Mouse (Mus musculus) cerebellum, adult 2 months (tissue): ENCODE results near the gene Rnf220. TPM values are rescaled to one million over a fixed set of nuclear protein-coding genes. Genes with fewer than 3 reads are reported as not detected.

Experiments
- DNase-seq, 2 experiments: peaks; one replicate each; pipeline ENCODE4 v3.0.0; 2021
- H3K27ac ChIP-seq: fragments of 200-500 bp; 2 replicates; pipeline ENCODE4 v1.5.1; 2012; ENCODE audit warnings: low read length, control low read depth, inconsistent platforms; ENCODE audit not compliant: insufficient read depth
- H3K27me3 ChIP-seq: fragments of 200-500 bp; 2 replicates; pipeline ENCODE4 v1.6.1; 2012; ENCODE audit warnings: inconsistent platforms, mild to moderate bottlenecking, low read length, moderate library complexity; ENCODE audit not compliant: control insufficient read depth, insufficient read depth
- H3K4me1 ChIP-seq: fragments of 200-500 bp; 2 replicates; pipeline ENCODE4 v1.6.1; 2011; ENCODE audit warnings: low read length; ENCODE audit not compliant: control insufficient read depth, insufficient read depth
- H3K4me3 ChIP-seq: fragments of 200-500 bp; replicated peaks from 2 replicates; pipeline ENCODE3; 2011; ENCODE audit warnings: mild to moderate bottlenecking, low read depth, low read length, control low read depth; ENCODE audit not compliant: insufficient read depth
- CTCF ChIP-seq: fragments of 200-500 bp; IDR thresholded peaks from 2 replicates; pipeline ENCODE4 v1.5.1; 2011; ENCODE audit warnings: low read depth, mild to moderate bottlenecking, control low read depth, low read length, moderate library complexity, borderline replicate concordance; ENCODE audit not compliant: insufficient read depth
- POLR2A ChIP-seq: fragments of 200-500 bp; IDR thresholded peaks from 2 replicates; pipeline ENCODE4 v1.6.1; 2011; ENCODE audit warnings: low read length, control low read depth, borderline replicate concordance; ENCODE audit not compliant: insufficient read depth
- WGBS: fragments of 180-500 bp; shearing (Covaris S2); methylation state at CpG from one replicate; pipeline ENCODE4 v1.1.7; 2018; 5-methylcytosine and 5-hydroxymethylcytosine counted together
- polyA plus RNA-seq: library from polyadenylated mRNA; depleted of rRNA; stranded (reverse); fragments of >200 nt; gene quantifications from 2 replicates; pipeline ENCODE4 v1.2.3, GENCODE M21; 2012

Gene Rnf220
- polyA plus RNA-seq, 1 experiment: 183 TPM

DNA sequence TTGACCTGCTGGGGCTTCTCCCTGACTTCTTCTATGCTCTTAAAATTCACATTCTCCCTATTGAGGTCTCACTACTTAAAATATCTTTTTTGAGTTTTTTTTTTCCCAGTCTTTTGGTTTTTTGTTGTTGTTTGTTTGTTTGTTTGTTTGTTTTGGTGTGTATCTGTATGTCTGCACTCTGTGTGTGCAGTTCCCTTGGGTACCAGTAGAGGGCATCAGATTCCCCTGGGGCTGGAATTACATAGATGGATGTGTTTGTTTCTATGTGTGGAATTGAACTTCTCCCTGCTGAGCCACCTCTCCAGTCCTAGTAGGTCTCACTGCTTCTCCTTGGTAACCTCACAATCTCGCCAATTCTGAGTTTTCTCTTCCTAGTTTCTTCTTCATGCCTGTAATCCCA is 187.4 kb downstream of the Rnf220 start:
- H3K27ac ChIP-seq: no peak overlapping the region
- WGBS: 90% methylated on average over 1 of the region's 1 CpGs
- no peak overlapping the region for H3K4me3 ChIP-seq
- no peaks in the 10 kb centered on the region for H3K4me1 ChIP-seq
- no peaks in the 10 kb centered on the region; the same call in 1 of the 2 replicates for H3K27me3 ChIP-seq
- no peak for DNase-seq
- TF ChIP-seq POLR2A (no peak), CTCF (no peak)

DNA sequence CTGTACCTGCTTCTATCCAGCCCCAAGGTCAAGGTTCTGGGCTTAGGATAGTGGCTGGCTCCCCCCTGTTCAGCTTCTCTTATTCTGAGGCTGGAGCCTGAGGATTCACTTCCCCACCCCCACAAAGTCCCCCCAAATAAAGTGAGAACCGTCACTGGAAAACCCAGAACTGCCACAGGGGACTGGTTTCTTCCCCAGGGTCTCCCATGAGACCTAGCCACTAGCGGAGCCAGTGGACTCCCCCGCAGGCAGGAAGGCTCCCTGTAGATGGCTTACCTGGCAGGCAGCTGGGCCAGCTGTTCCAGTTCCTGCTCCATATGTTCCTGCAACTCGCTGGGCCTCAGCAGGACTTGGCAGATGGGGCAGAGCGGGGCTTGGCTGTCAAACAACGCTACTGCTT is 189.6 kb downstream of the Rnf220 start:
- no peak for DNase-seq
- H3K27me3 ChIP-seq: no peaks in the 10 kb centered on the region; the same call in 1 of the 2 replicates
- no peak overlapping the region for H3K4me3 ChIP-seq
- no peaks in the 10 kb centered on the region for H3K4me1 ChIP-seq
- no peak overlapping the region for H3K27ac ChIP-seq
- WGBS: 26% methylated on average over 6 of the region's 6 CpGs
- no peak for TF ChIP-seq POLR2A
- no peak for TF ChIP-seq CTCF

DNA sequence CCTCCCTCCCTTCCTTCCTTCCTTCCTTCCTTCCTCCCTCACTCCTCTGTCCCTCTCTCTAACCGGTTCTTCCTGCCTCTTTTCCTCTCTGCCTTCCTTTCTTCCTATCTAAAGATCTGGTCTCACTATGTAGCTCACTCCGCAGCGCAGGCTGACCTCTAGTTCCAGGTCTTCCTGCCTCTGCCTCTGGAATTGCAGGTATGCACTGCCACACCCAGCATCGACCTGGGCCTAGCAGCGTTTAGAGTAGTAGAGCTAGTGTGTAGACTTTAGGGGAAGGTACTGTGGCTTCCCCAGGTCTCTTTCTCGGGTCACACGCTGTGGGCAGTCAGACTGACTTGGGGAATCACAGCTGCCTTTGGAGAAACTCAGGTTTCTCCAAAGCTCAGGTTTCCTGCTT is 191.4 kb downstream of the Rnf220 start:
- H3K4me3 ChIP-seq: no peak overlapping the region
- no peaks in the 10 kb centered on the region for H3K4me1 ChIP-seq
- no peak for DNase-seq
- TF ChIP-seq CTCF (no peak), POLR2A (no peak)
- 85% methylated on average over 7 of the region's 7 CpGs for WGBS
- H3K27me3 ChIP-seq: no peaks in the 10 kb centered on the region; the same call in 1 of the 2 replicates
- no peak overlapping the region for H3K27ac ChIP-seq

DNA sequence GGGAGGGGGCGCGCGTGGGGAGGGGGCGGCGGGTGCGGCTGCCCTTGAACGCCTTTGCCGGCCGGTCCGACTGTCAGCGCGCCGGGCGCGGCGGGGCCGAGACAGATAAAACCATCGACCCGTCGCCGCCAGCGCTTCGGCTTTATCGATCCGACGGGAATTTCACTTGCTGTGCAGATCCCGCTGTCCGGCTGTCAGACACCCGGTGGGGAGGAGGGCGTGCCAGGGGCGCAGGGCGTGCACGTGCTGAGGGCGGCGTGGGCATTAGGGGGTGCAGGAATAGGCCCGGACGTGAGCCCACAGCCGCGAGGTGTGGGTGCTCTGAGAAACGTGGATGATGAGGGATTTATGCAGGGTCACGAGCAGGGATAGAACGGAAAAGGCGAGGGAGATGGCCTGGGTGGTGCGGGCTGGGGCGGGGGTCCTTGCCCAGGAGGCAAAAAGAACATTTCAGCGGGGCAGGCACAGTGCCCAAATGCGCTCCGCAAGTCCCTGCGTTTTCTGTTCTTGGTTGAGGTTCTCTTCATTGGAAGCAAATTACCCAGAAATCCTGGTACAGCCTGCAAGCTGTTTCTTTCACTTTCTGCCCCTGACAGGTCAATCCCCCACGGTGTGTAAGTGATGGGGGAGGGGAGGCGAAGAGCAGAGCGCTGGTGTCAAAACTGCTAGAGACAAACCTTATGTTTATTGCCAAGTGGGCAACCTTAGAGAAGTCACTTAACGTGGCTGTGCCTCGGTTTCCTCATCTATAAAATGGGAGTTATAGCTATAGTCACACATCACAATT is 192.4 kb downstream of the Rnf220 start:
- H3K4me1 ChIP-seq: no peaks in the 10 kb centered on the region
- no peak for DNase-seq
- no peak for TF ChIP-seq CTCF
- TF ChIP-seq POLR2A: no peak
- H3K27me3 ChIP-seq: no peaks in the 10 kb centered on the region; the same call in 1 of the 2 replicates
- 4% methylated on average over 54 of the region's 54 CpGs for WGBS
- peak overlapping the region; percentile 0 for H3K4me3 ChIP-seq
- no peak overlapping the region for H3K27ac ChIP-seq

DNA sequence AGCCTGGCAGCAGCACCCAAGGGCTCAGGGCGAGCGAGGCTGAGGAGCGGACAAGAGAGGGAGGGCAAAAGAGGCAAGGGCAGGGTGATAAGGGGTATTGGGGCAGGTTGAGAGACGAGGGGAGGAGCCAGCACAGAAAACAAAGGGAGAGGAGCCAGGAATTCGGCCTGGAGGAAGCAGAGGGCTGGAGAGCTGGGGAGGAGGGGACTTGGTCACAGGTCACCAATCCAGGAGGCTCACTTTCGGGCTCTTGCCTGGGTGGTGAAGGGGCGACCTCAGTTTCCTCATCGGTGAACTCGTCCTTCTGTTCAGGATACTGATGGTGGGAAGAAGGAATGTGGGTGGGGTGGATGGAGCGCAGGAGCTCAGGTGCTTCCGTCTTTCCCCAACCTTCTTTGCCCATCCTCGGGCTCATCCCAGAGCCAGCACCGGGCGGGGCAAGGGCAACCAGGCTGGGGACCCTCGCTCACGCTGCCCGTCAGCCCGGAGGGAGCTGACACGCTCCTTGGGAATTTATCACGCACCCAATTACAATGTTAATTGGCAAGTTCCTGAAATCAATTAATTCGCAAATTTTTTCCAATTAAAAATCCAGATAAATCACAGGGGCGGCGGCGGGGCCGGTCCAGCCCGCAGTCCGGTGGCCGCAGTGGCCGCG is 193.1 kb downstream of the Rnf220 start:
- Histone ChIP-seq H3K4me3 (peak overlapping the region; percentile 26), H3K4me1 (no peaks in the 10 kb centered on the region), H3K27ac (no peak overlapping the region), H3K27me3 (no peaks in the 10 kb centered on the region; the same call in 1 of the 2 replicates)
- DNase-seq: no peak
- 14% methylated on average over 30 of the region's 30 CpGs for WGBS
- TF ChIP-seq CTCF (no peak), POLR2A (no peak)

DNA sequence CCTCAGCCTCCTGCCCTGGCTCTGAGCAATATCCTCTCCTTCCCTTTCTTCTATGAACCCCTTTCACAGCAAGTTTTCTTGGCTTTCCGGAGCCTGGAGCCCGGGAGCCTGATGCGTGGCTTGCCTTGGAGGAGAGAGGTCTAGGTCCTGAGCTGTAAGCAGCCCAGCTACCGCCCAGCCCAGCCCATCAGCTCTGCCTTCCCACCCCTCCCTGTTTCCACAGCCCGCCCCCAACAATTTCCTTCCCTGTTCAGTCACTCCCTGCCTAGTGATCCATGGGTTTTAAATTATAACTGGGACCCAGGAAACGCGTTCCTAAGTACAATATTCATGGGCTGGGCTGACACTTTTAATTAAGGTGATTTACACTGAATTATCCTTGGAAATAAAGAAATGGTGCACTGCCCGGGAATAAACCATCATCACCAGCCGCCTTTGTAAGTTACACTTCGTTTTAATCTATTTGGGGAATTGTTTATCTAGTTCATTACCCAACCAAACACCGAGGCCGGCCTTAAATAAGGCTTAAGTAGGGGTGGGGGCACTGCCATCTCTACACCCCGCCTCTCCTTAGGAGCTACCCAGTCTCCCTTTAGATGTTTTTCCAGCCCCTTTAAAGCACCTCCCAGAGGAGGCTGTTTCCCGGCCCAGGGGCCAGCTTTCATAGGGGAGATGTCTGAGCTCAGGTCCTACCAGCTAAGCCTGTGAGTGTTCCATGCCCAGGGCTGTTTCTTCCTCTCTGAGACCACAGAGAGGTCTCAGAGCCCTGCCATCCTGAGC is 194.6 kb downstream of the Rnf220 start:
- H3K4me3 ChIP-seq: no peak overlapping the region
- H3K4me1 ChIP-seq: no peaks in the 10 kb centered on the region
- no peaks in the 10 kb centered on the region; the same call in 1 of the 2 replicates for H3K27me3 ChIP-seq
- TF ChIP-seq CTCF (no peak), POLR2A (no peak)
- H3K27ac ChIP-seq: no peak overlapping the region
- WGBS: 65% methylated on average over 14 of the region's 14 CpGs
- no peak for DNase-seq

DNA sequence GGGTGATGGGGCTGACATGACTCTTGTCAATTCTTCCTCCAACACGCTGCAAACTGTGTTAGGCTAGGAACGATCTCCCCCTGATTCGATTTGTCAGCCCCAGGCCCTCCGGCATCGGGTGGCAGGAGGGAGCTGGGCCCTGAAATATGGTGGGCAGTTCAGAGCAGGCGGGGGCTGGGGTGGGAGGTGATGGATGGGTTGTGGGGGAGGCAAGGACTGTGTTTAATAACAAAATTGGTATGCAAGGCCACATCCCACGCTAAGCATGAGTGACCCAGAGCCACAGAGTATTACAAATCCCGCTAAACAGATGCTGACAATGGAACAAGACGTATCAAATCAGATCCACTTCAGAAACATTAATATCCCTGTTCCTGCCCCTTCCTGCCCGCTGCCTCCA is 196.9 kb downstream of the Rnf220 start:
- no peak for DNase-seq
- 82% methylated on average over 10 of the region's 10 CpGs for WGBS
- Histone ChIP-seq H3K27me3 (no peaks in the 10 kb centered on the region; the same call in 1 of the 2 replicates), H3K4me1 (no peaks in the 10 kb centered on the region), H3K27ac (no peak overlapping the region), H3K4me3 (no peak overlapping the region)
- TF ChIP-seq POLR2A: no peak
- TF ChIP-seq CTCF: no peak
